Mouse (Mus musculus) layer of hippocampus, postnatal 25 days (tissue): ENCODE measurements around the gene Gart. TPM values are rescaled to one million over a fixed set of nuclear protein-coding genes. Genes with fewer than 3 reads are reported as not detected.

Source experiments
- total RNA-seq, 2 experiments: library from RNA; stranded (reverse); gene quantifications; 2 replicates each; pipeline ENCODE4 v1.2.3; 2021

Gart gene
- total RNA-seq, 2 experiments from 2014 or later = 46.6 to 47.7 TPM

Other genes starting within 250 kb of the Gart start
- 10 to 100 TPM in 1 of 2 experiments, 1 to 10 TPM in 1; 9.7 to 11.2 TPM for gene Il10rb, start 240.8 kb downstream of the Gart start, total RNA-seq
- gene Ifnar1, start 161.7 kb downstream of the Gart start, total RNA-seq = 10 to 100 TPM; 48.8 to 55.6 TPM
- gene Ifngr2, start 99.9 kb downstream of the Gart start, total RNA-seq = 10 to 100 TPM; 61.5 to 71.9 TPM
- 100 to 1,000 TPM; 105 to 120 TPM for gene Tmem50b, start 49.2 kb downstream of the Gart start, total RNA-seq
- gene Dnajc28, start 27.9 kb downstream of the Gart start, total RNA-seq = 10 to 100 TPM in 1 of 2 experiments, 1 to 10 TPM in 1; 8.2 to 10.3 TPM
- gene Son, start 554 bp upstream of the Gart start, total RNA-seq = 100 to 1,000 TPM; 212 to 264 TPM
- gene Donson, start 41.8 kb upstream of the Gart start, total RNA-seq = 10 to 100 TPM; 19.4 to 23.5 TPM
- 100 to 1,000 TPM in 1 of 2 experiments, 10 to 100 TPM in 1; 87.4 to 109 TPM for gene Cryzl1, start 82.0 kb upstream of the Gart start, total RNA-seq
- gene Itsn1, start 82.3 kb upstream of the Gart start, total RNA-seq = 100 to 1,000 TPM; 137 to 156 TPM